Mouse (Mus musculus): ENCODE data around the gene Vwde.

DNA sequence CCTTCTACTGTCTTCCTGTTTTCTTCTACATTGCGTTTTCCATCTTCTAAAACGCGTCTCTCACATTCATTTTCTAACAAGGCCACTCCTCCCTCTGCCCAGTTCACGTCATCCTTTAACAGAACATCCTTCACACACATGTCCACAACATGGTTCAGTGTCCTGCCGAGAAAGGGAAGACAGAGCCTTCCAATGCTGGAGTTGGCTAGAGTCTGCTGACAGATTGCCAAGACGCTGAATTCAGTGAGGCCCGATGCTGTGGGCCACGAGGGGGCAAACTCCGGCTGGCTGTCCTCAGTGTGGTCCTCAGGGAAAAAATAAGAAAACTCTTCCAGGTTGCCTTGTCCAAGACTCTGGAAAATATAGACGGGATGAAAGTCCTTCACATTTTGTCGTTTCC lies 37.9 kb downstream of the Vwde start:
- TF ChIP-seq POLR2A (IDR thresholded peaks at IDR 0.05; ENCODE audit: low read depth, low read length) (no peak), CTCF (conservative IDR thresholded peaks at IDR 0.05; ENCODE audit: insufficient read depth, insufficient read length, low read depth, low read length) (no peak)

Data from kidney, adult 2 months (tissue).